Mouse (Mus musculus): Measurements from ENCODE around the gene Tpm3-rs7.
"Not testable (repeated sequence)": the region's sequence is repeated elsewhere in the genome, so short reads cannot be mapped to it uniquely, and the experiment has no call there.

DNA sequence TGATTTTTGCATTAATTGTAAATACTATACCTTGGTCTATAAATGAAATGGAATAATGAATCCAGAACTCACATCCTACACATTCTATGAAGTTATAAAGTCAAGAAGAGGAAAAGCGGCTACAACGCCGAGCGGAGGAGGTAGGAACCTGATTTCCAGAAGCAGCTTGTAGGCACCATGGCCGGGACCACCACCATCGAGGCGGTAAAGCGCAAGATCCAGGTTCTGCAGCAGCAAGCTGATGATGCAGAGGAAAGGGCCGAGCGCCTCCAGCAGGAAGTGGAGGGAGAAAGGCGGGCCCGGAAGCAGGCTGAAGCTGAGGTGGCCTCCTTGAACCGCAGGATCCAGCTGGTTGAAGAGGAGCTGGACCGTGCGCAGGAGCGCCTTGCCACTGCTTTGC, at the start of gene Tpm3-rs7:
- not testable (repeated sequence) for TF ChIP-seq POLR2A (IDR thresholded peaks at IDR 0.05; ENCODE audit: insufficient read depth, low read length); CTCF (IDR thresholded peaks at IDR 0.05; ENCODE audit: low read depth, low read length); EP300 (IDR thresholded peaks at IDR 0.05; ENCODE audit: insufficient read depth, low read depth, low read length)

Data from ES-Bruce4 (cell line).